Mouse (Mus musculus) urinary bladder, postnatal 4 days (tissue): ENCODE results near the gene Cry2.

ENCODE experiments used
- DNase-seq, 2 experiments: peaks; one replicate each; pipeline ENCODE4 v3.0.0; 2021 to 2022; ENCODE audit warnings: low spot score in 2 of 2

Cry2 gene

GRCm38 (mm10) chr2:92445890-92446289, 12.0 kb upstream of the Cry2 start:
- no peak for DNase-seq

GRCm38 (mm10) chr2:92444376-92444775, 10.5 kb upstream of the Cry2 start:
- no peak for DNase-seq

GRCm38 (mm10) chr2:92443313-92443712, 9.5 kb upstream of the Cry2 start:
- DNase-seq: no peak

- no peak for DNase-seq
Measured at GRCm38 (mm10) chr2:92442419-92443001, 8.7 kb upstream of the Cry2 start.

- no peak for DNase-seq
Measured at GRCm38 (mm10) chr2:92440432-92440831, 6.6 kb upstream of the Cry2 start.

GRCm38 (mm10) chr2:92438567-92438966, 4.7 kb upstream of the Cry2 start:
- DNase-seq: no peak

GRCm38 (mm10) chr2:92437875-92438274, 4.0 kb upstream of the Cry2 start:
- peak; percentile 69 to 77 for DNase-seq

GRCm38 (mm10) chr2:92437366-92437765, 3.5 kb upstream of the Cry2 start:
- DNase-seq: no peak

- no peak for DNase-seq
Measured at GRCm38 (mm10) chr2:92435023-92435422, 1.2 kb upstream of the Cry2 start.

- DNase-seq: no peak
Measured at GRCm38 (mm10) chr2:92434375-92434745, 517 bp upstream of the Cry2 start.

GRCm38 (mm10) chr2:92432299-92433295, 1.2 kb downstream of the Cry2 start:
- DNase-seq: peak; percentile 38 to 76

- DNase-seq: no peak
Measured at GRCm38 (mm10) chr2:92431611-92432179, 2.1 kb downstream of the Cry2 start.

GRCm38 (mm10) chr2:92430723-92431541, 2.9 kb downstream of the Cry2 start:
- DNase-seq: peak in 1 of 2 experiments; percentile 46

GRCm38 (mm10) chr2:92430089-92430488, 3.8 kb downstream of the Cry2 start:
- DNase-seq: no peak

GRCm38 (mm10) chr2:92427882-92428281, 6.0 kb downstream of the Cry2 start:
- DNase-seq: peak; percentile 68 to 70

GRCm38 (mm10) chr2:92426426-92426825, 7.4 kb downstream of the Cry2 start:
- DNase-seq: no peak

- DNase-seq: no peak
Measured at GRCm38 (mm10) chr2:92425366-92425765, 8.5 kb downstream of the Cry2 start.

GRCm38 (mm10) chr2:92424462-92425308, 9.2 kb downstream of the Cry2 start:
- peak in 1 of 2 experiments; percentile 54 for DNase-seq

- DNase-seq: peak; percentile 84 to 86
Measured at GRCm38 (mm10) chr2:92423702-92424461, 10.0 kb downstream of the Cry2 start.

- DNase-seq: no peak
Measured at GRCm38 (mm10) chr2:92423156-92423555, 10.7 kb downstream of the Cry2 start.
